Comparison of ENCODE assay signal across 9 mouse cellular contexts in genomic region chr4:136678480-136678879, GRCm38 (mm10). TPM values are rescaled to one million over a fixed set of nuclear protein-coding genes. Genes with fewer than 3 reads are reported as not detected.
DNase-seq lines count a peak whose midpoint lies in the region; ATAC-seq lines count a peak whose summit lies in the region.
"Had no signal": no experiment of that assay in that cellular context is flagged by ENCODE, and none has a peak within 500 bp of the region (broad histone marks: within the 10 kb centered on the region; RNA-seq: fewer than 3 reads in every experiment).

No protein-coding gene starts in this region.

- ATAC-seq in cerebellum, adult (ENCODE audit: insufficient number of reproducible peaks, low FRiP score, low TSS enrichment) = peak; percentile 57; the same call in 1 of the 2 replicates
- ATAC-seq in forebrain, embryonic 13.5 days = peak; percentile 82
- peak; percentile 77 to 90; a peak in 3 of 4 replicates for ATAC-seq in hematopoietic stem cell, adult 5-6 weeks (replicated peaks in 1 of 2; ENCODE audit: insufficient read depth in 1 of 2, low FRiP score in 2 of 2, low TSS enrichment in 1 of 2, low read depth in 1 of 2, poor library complexity in 2 of 2, severe bottlenecking in 2 of 2)

- H3K9ac ChIP-seq in forebrain, embryonic 13.5 days = no peak overlapping the region

- H3K4me3 ChIP-seq in forebrain, embryonic 13.5 days = no peak overlapping the region
- H3K4me3 ChIP-seq: megakaryocyte, embryonic 14.5 days had no signal

- peak; percentile 89 for DNase-seq in NIH3T3 (ENCODE audit: low read depth)
- peak; percentile 91 to 98 for DNase-seq in layer of hippocampus, postnatal 25 days (ENCODE audit: extremely low spot score in 1 of 2, low spot score in 1 of 2)
- peak; percentile 89 for DNase-seq in mesoderm, embryonic 11.5 days (ENCODE audit: low read depth, low spot score)
- DNase-seq in right cerebral cortex, postnatal 25 days = peak; percentile 85
- DNase-seq in urinary bladder, postnatal 36 days (ENCODE audit: low spot score in 2 of 2) = peak; percentile 72 to 81

- H3K27me3 ChIP-seq in forebrain, embryonic 13.5 days = no peaks in the 10 kb centered on the region

- no peaks in the 10 kb centered on the region for H3K9me3 ChIP-seq in forebrain, embryonic 13.5 days (replicated peaks)
- H3K9me3 ChIP-seq: megakaryocyte, embryonic 14.5 days had no signal

- peaks cover 20% of the 10 kb centered on the region; the same call in 1 of the 2 replicates for H3K4me1 ChIP-seq in forebrain, embryonic 13.5 days

- 0 out of 2 replicates have a peak overlapping the region, but pooled peaks have one; percentile 16 for H3K27ac ChIP-seq in forebrain, embryonic 13.5 days

- WGBS in forebrain, embryonic 13.5 days = 0% methylated on average over 3 of the region's 3 CpGs

- no peak overlapping the region for H3K4me2 ChIP-seq in forebrain, embryonic 13.5 days

- H3K36me3 ChIP-seq in forebrain, embryonic 13.5 days (ENCODE audit: poor library complexity, severe bottlenecking) = peaks cover 47% of the 10 kb centered on the region

RNA-seq across cellular contexts. Expression of gene Lactbl1, which starts 56.1 kb away (rescaled TPM):
- not detected in 2 replicates for polyA plus RNA-seq in forebrain, embryonic 13.5 days (2015; fragmentation: Nextera tagmentation; extraction: Ambion mirVana)
- 0.35 and 0.69 TPM in 2 replicates for total RNA-seq in hematopoietic stem cell, adult 5-6 weeks (2017)
- under 1 TPM; 0.07 to 0.16 TPM for total RNA-seq in layer of hippocampus, postnatal 25 days (2021)
